Mouse (Mus musculus): Measurements from ENCODE around the gene Mroh8.

DNA sequence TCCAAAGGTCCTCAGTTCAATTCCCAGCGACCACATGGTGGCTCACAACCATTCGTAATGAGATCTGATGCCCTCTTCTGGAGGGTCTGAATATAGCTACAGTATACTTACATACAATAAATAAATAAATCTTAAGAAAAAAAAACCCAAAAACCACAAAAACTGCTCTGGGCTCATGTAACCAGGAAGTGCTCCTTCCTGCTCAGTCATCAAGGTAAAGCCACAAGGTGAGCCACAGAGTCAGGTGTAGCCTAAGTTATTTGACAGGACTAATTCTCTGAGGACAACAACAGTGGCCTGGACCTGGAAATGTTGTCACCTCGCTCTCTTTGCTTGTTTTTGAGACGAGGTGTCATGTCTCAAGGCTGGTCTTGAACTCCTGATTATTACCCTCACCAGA lies 88.7 kb downstream of the Mroh8 start:
- no peak for TF ChIP-seq CTCF (IDR thresholded peaks at IDR 0.05; ENCODE audit: borderline replicate concordance, insufficient read depth, low read depth, low read length)
- TF ChIP-seq POLR2A (IDR thresholded peaks at IDR 0.05; ENCODE audit: borderline replicate concordance, insufficient read depth, low read length), result no peak
